Mouse (Mus musculus): ENCODE results near the gene Tsen54.
A peak's percentile ranks its signal among the peaks of the same experiment; 100 is the strongest.

Tsen54 gene

GRCm38 (mm10) chr11:115803072-115803709 lies 11.3 kb upstream of the Tsen54 start:
- DNase-seq (ENCODE audit: low spot score in 2 of 2): no peak

GRCm38 (mm10) chr11:115805005-115805404 lies 9.5 kb upstream of the Tsen54 start:
- DNase-seq (ENCODE audit: low spot score in 2 of 2): no peak

GRCm38 (mm10) chr11:115806154-115806553 lies 8.4 kb upstream of the Tsen54 start:
- no peak for DNase-seq (ENCODE audit: low spot score in 2 of 2)

- DNase-seq (ENCODE audit: low spot score in 2 of 2): no peak
Measured at GRCm38 (mm10) chr11:115807306-115807705, 7.2 kb upstream of the Tsen54 start.

GRCm38 (mm10) chr11:115807971-115808370 lies 6.6 kb upstream of the Tsen54 start:
- no peak for DNase-seq (ENCODE audit: low spot score in 2 of 2)

DNA sequence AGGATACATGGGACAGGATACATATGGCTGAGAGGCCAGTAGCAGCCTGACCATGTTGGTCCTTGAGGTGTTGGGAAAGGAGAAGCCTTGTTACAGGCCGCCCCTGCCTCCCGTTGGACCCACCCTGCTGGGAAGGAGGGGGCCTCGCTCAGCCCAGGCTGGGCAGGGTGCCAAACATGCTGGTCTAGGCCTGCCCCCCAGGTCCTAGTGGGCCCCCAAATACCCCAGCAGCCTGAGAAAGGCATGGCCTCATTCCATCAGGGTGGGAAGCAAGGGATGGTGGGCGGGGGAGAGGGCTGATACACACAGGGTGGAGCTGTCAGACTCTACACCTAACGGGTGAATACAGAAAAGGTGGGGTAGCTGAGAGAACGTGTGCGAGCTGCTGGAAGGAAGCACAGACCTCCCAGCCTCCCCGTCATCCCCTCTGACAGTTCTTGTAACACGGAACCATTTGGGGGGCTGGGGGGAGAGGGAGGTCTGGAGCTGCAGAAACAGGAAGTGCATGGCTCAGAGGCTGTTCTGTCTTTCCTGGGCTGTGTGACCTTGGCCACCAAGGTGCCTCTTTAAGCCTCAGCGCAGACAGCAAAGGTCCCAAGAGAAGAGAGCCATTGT lies 5.7 kb upstream of the Tsen54 start:
- no peak for DNase-seq (ENCODE audit: low spot score in 2 of 2)

DNA sequence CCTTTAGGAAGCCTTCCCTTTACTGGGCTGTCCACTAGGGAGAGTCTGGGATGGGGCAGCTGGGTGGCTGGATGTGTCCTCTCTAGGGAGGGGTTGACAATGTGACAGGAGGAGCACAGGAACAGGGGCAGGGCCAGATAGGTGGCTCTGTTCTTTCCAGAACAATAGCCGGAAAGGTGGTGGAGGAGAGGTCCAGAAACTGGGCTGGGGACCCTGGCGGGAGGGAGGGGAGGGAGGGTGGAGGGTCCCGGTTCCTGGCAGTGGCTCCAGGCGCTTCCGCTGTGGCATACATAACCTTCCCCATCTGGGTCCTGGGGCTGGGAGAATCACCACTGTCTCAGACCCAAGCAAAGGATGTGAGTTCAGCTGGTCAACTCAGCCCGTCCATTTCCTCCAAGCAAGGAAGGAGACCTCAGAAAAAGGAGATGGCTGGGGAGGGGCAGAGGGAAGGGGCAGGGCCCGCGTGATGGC lies 5.2 kb upstream of the Tsen54 start:
- no peak for DNase-seq (ENCODE audit: low spot score in 2 of 2)

GRCm38 (mm10) chr11:115810377-115810776 lies 4.1 kb upstream of the Tsen54 start:
- DNase-seq (ENCODE audit: low spot score in 2 of 2): no peak

- DNase-seq (ENCODE audit: low spot score in 2 of 2): no peak
Measured at GRCm38 (mm10) chr11:115811381-115812093, 3.0 kb upstream of the Tsen54 start.

DNA sequence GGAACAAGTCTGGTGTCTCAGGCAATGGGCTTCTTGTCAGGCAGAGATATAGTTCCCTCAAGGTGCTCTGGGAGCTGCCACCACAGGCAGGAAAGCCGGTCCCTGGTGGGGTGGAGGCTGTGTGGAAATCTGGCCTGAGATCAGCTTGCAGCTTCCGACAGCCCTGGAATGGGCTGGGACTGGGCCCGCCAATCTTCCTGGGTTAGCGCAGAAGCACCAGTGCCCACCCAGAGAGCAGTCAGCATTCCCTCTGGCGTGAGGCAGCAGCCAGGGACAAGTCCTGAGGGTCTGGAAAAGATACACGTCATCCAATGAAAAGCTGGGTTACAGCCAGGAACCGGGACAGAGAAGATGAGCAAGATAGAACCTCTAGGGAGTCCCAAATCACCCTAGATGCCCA lies 2.4 kb upstream of the Tsen54 start:
- DNase-seq (ENCODE audit: low spot score in 2 of 2): no peak

- DNase-seq (ENCODE audit: low spot score in 2 of 2): no peak
Measured at GRCm38 (mm10) chr11:115812533-115813420, 1.7 kb upstream of the Tsen54 start.

- peak; percentile 82 to 83 for DNase-seq (ENCODE audit: low spot score in 2 of 2)
Measured at GRCm38 (mm10) chr11:115813507-115814296, 822 bp upstream of the Tsen54 start, which contains the start of gene Caskin2. Gene Caskin2, minus strand, starts transcription at chr11:115813639.

GRCm38 (mm10) chr11:115817331-115817730 lies 2.8 kb downstream of the Tsen54 start:
- no peak for DNase-seq (ENCODE audit: low spot score in 2 of 2)

DNA sequence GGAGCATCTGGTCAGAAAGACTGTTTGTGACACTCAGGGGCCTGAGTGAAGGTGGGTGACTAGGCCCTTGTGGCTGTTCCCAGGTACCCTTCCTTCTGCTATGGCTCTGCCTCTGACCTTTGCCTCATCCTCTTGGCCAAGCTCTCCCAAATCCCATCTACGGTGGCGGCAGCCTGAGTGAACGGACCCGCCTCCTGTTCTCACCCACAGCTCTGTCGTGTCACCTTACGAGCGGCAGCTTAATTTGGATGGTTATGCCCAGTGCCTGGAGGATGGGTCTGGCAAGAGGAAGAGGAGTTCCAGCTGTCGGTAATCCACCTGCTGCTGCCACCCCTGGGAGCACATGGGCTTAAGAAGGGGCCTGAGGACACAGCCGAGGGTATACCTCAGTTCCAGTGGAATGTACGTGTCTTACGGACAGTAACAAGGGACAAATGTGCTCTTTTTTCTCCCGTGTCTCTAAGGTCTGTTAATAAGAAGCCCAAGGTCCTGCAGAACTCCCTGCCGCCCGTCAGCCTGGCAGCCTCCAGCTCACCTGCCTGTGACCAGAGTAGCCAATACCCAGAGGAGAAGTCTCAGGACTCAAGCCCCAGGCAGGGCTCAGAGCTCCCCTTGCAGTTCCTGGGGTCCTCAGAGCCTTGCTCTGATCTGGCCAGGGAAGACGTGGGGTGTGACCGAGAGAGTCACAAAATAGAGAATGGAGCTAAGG lies 5.5 kb downstream of the Tsen54 start:
- no peak for DNase-seq (ENCODE audit: low spot score in 2 of 2)

DNA sequence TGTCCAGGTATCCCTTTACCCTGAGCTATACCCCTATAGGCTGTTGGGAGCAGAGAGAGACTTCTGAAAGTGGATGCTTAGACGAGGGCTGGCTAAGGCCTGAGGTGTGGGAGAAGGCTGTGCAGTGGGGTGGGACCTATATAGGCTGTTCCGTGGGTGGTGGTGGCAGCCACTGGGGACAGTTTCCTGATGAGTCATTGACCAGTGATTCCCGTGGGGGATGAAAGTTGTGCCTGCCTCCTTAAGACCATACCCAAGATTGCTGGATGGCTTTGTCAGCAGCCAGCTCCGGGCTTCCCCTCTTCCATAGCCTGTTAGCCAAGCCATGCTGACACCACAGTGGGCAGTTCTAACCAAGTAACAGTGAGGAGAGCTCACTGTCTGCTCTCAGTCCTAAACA lies 6.5 kb downstream of the Tsen54 start:
- DNase-seq (ENCODE audit: low spot score in 2 of 2): no peak

DNA sequence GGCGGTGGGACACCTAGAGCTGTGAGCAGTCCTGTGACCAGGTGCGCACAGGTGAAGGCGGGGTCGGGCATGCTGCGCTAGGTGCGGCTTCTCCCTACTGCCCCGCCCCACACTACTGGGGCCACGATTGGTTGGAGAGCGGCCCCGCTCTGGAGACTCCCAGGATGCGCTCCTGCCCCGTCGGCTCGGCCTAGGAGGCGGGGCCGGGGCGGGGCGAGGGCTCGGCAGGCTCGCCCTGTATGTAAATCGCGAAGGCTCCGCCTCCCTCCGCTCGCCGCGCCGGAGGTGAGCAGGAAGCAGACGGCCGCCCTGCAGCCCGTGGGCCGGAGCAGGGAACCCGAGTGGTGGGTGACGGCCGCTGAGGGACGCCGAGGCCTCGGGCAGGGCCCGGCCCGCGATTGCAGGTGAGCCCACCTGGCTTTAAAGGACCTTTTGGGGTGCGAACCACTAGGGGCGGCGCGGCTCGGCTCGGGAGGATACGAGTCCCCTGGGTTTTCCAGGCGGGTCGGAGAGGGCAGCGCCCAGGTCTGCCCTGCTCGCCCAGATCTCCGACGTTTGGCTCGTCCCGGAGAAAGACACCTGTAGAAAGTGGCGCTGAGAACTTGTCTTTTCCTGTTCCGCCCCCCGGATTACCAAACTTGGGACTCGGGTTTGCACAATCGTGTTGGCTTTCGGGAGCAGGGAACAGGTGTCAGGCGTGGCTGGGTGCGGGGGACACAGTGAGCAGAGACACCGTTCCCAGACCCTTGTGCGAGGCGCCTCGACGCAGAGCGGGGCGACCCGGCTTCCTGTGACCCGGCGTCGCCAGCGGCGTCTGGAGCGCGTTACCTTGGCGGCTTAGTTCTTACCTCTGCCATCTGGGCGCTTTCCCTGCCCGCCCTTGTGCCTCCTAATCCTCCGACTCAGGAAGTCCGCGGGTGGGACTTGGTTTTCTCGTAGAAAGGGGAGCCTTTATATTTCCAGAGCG lies 9.5 kb downstream of the Tsen54 start, which contains the start of gene Llgl2:
Llgl2 (plus strand) TSS at position 276 of the 967 bp plus-strand sequence.
- DNase-seq (ENCODE audit: low spot score in 2 of 2): peak; percentile 33 to 48

- no peak for DNase-seq (ENCODE audit: low spot score in 2 of 2)
Measured at GRCm38 (mm10) chr11:115824813-115825212, 10.3 kb downstream of the Tsen54 start.

- no peak for DNase-seq (ENCODE audit: low spot score in 2 of 2)
Measured at GRCm38 (mm10) chr11:115826487-115826886, 12.0 kb downstream of the Tsen54 start.

DNA sequence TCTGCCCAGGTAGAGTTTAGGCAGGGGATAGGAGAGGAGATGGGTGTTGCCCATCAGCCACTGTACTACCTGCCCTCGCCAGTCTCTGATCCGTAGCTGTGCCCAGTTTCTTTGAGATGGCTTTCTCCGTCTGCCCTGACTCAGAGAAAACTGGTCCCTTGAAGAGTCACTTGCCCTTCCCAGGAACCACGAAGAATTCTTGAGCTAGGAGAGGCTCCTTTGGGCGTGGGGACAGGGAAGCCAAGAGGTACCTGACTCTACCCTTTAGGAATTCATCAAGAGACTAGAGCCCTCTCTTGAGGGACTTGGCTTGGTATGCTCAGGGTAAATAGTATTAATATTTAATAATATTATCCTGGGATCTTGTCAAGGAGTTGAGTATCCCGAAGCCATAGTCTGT lies 13.1 kb downstream of the Tsen54 start:
- DNase-seq (ENCODE audit: low spot score in 2 of 2): no peak
